Mouse (Mus musculus): ENCODE measurements around the gene Tbc1d10a. TPM values are rescaled to one million over a fixed set of nuclear protein-coding genes. Genes with fewer than 3 reads are reported as not detected.

The Tbc1d10a gene
- polyA plus RNA-seq, 1 experiment from 2014 or later: 34.0 TPM

GRCm38 (mm10) chr11:4207655-4208054 is 21.1 kb downstream of the Tbc1d10a start:
- H3K4me2 ChIP-seq (ENCODE audit: low read depth, low read length): no peak overlapping the region
- 91% methylated on average over 9 of the region's 9 CpGs for WGBS
- no peaks in the 10 kb centered on the region for H3K27me3 ChIP-seq (replicated peaks; ENCODE audit: control insufficient read depth, insufficient read depth, low read length)
- peaks cover 5% of the 10 kb centered on the region; the same call in 1 of the 2 replicates for H3K36me3 ChIP-seq (ENCODE audit: control insufficient read depth, insufficient read depth, low read length)
- no peak overlapping the region for H3K4me3 ChIP-seq (ENCODE audit: low read length)
- H3K4me1 ChIP-seq (ENCODE audit: control insufficient read depth, insufficient read depth, low read length): 0 out of 2 replicates have a peak, but pooled peaks cover 5% of the 10 kb centered on the region
- ATAC-seq: no peak
- H3K27ac ChIP-seq (ENCODE audit: low read length): no peak overlapping the region
- H3K9me3 ChIP-seq (ENCODE audit: control insufficient read depth, low read length): no peaks in the 10 kb centered on the region
- no peak overlapping the region for H3K9ac ChIP-seq (ENCODE audit: low read depth, low read length)

GRCm38 (mm10) chr11:4209556-4209955 is 23.0 kb downstream of the Tbc1d10a start:
- Histone ChIP-seq H3K36me3 (ENCODE audit: control insufficient read depth, insufficient read depth, low read length) (peaks cover 8% of the 10 kb centered on the region; the same call in 1 of the 2 replicates), H3K4me3 (ENCODE audit: low read length) (no peak overlapping the region), H3K27me3 (replicated peaks; ENCODE audit: control insufficient read depth, insufficient read depth, low read length) (no peaks in the 10 kb centered on the region), H3K9me3 (ENCODE audit: control insufficient read depth, low read length) (no peaks in the 10 kb centered on the region), H3K4me1 (ENCODE audit: control insufficient read depth, insufficient read depth, low read length) (no peaks in the 10 kb centered on the region), H3K4me2 (ENCODE audit: low read depth, low read length) (no peak overlapping the region), H3K27ac (ENCODE audit: low read length) (no peak overlapping the region), H3K9ac (ENCODE audit: low read depth, low read length) (no peak overlapping the region)
- 80% methylated on average over 5 of the region's 5 CpGs for WGBS
- ATAC-seq: no peak

GRCm38 (mm10) chr11:4210786-4211185 is 24.2 kb downstream of the Tbc1d10a start:
- ATAC-seq: no peak
- 57% methylated on average over 1 of the region's 1 CpGs for WGBS
- no peaks in the 10 kb centered on the region for H3K9me3 ChIP-seq (ENCODE audit: control insufficient read depth, low read length)

GRCm38 (mm10) chr11:4213107-4213506 is 26.5 kb downstream of the Tbc1d10a start:
- Histone ChIP-seq H3K4me1 (ENCODE audit: control insufficient read depth, insufficient read depth, low read length) (peaks cover 4% of the 10 kb centered on the region; the same call in 1 of the 2 replicates), H3K36me3 (ENCODE audit: control insufficient read depth, insufficient read depth, low read length) (peaks cover 9% of the 10 kb centered on the region; the same call in 1 of the 2 replicates), H3K27ac (ENCODE audit: low read length) (no peak overlapping the region), H3K4me2 (ENCODE audit: low read depth, low read length) (no peak overlapping the region), H3K9ac (ENCODE audit: low read depth, low read length) (no peak overlapping the region), H3K27me3 (replicated peaks; ENCODE audit: control insufficient read depth, insufficient read depth, low read length) (no peaks in the 10 kb centered on the region), H3K4me3 (ENCODE audit: low read length) (no peak overlapping the region), H3K9me3 (ENCODE audit: control insufficient read depth, low read length) (no peaks in the 10 kb centered on the region)
- no peak for ATAC-seq
- WGBS: 87% methylated on average over 10 of the region's 10 CpGs

More at GRCm38 (mm10) chr11:4210786-4211185, 24.2 kb downstream of the Tbc1d10a start:
- H3K9ac ChIP-seq (ENCODE audit: low read depth, low read length): no peak overlapping the region
- no peak overlapping the region for H3K4me3 ChIP-seq (ENCODE audit: low read length)
- H3K4me2 ChIP-seq (ENCODE audit: low read depth, low read length): no peak overlapping the region
- peaks cover 14% of the 10 kb centered on the region; the same call in 1 of the 2 replicates for H3K36me3 ChIP-seq (ENCODE audit: control insufficient read depth, insufficient read depth, low read length)
- no peaks in the 10 kb centered on the region; the same call in 1 of the 2 replicates for H3K4me1 ChIP-seq (ENCODE audit: control insufficient read depth, insufficient read depth, low read length)
- H3K27ac ChIP-seq (ENCODE audit: low read length): no peak overlapping the region
- H3K27me3 ChIP-seq (replicated peaks; ENCODE audit: control insufficient read depth, insufficient read depth, low read length): no peaks in the 10 kb centered on the region

- H3K4me1 ChIP-seq (ENCODE audit: control insufficient read depth, insufficient read depth, low read length): peaks cover 4% of the 10 kb centered on the region; the same call in 1 of the 2 replicates
- H3K27me3 ChIP-seq (replicated peaks; ENCODE audit: control insufficient read depth, insufficient read depth, low read length): no peaks in the 10 kb centered on the region
- H3K4me3 ChIP-seq (ENCODE audit: low read length): no peak overlapping the region
- no peak overlapping the region for H3K9ac ChIP-seq (ENCODE audit: low read depth, low read length)
- no peak overlapping the region for H3K4me2 ChIP-seq (ENCODE audit: low read depth, low read length)
- H3K36me3 ChIP-seq (ENCODE audit: control insufficient read depth, insufficient read depth, low read length): peaks cover 9% of the 10 kb centered on the region; the same call in 1 of the 2 replicates
- ATAC-seq: no peak
- no peaks in the 10 kb centered on the region for H3K9me3 ChIP-seq (ENCODE audit: control insufficient read depth, low read length)
- no peak overlapping the region for H3K27ac ChIP-seq (ENCODE audit: low read length)
- WGBS: 95% methylated on average over 14 of the region's 14 CpGs
These were observed 28.0 kb downstream of the Tbc1d10a start for GRCm38 (mm10) chr11:4214572-4214971.

GRCm38 (mm10) chr11:4215061-4215460 is 28.5 kb downstream of the Tbc1d10a start:
- H3K36me3 ChIP-seq (ENCODE audit: control insufficient read depth, insufficient read depth, low read length): peaks cover 9% of the 10 kb centered on the region; the same call in 1 of the 2 replicates
- H3K4me2 ChIP-seq (ENCODE audit: low read depth, low read length): no peak overlapping the region
- H3K4me1 ChIP-seq (ENCODE audit: control insufficient read depth, insufficient read depth, low read length): peaks cover 4% of the 10 kb centered on the region; the same call in 1 of the 2 replicates
- WGBS: 82% methylated on average over 10 of the region's 10 CpGs
- H3K9me3 ChIP-seq (ENCODE audit: control insufficient read depth, low read length): no peaks in the 10 kb centered on the region
- H3K4me3 ChIP-seq (ENCODE audit: low read length): no peak overlapping the region
- H3K27me3 ChIP-seq (replicated peaks; ENCODE audit: control insufficient read depth, insufficient read depth, low read length): no peaks in the 10 kb centered on the region
- H3K27ac ChIP-seq (ENCODE audit: low read length): no peak overlapping the region
- no peak overlapping the region for H3K9ac ChIP-seq (ENCODE audit: low read depth, low read length)
- ATAC-seq: no peak

GRCm38 (mm10) chr11:4216248-4217000 is 29.8 kb downstream of the Tbc1d10a start:
- ATAC-seq: no peak
- H3K4me1 ChIP-seq (ENCODE audit: control insufficient read depth, insufficient read depth, low read length): peaks cover 4% of the 10 kb centered on the region; the same call in 1 of the 2 replicates
- 81% methylated on average over 9 of the region's 9 CpGs for WGBS

GRCm38 (mm10) chr11:4217914-4218629 is 31.5 kb downstream of the Tbc1d10a start, which contains the start of gene Castor1:
Castor1 (plus strand) TSS chr11:4218225.
- peak; percentile 90 for ATAC-seq
- H3K27me3 ChIP-seq (replicated peaks; ENCODE audit: control insufficient read depth, insufficient read depth, low read length): no peaks in the 10 kb centered on the region
- H3K4me2 ChIP-seq (ENCODE audit: low read depth, low read length): peak within 1 kb of the TSS; percentile 96
- peak within 1 kb of the TSS; percentile 70 for H3K9ac ChIP-seq (ENCODE audit: low read depth, low read length)
- H3K27ac ChIP-seq (ENCODE audit: low read length): no peak within 1 kb of the TSS
- H3K9me3 ChIP-seq (ENCODE audit: control insufficient read depth, low read length): no peaks in the 10 kb centered on the region
- H3K4me1 ChIP-seq (ENCODE audit: control insufficient read depth, insufficient read depth, low read length): peaks cover 4% of the 10 kb centered on the region; the same call in 1 of the 2 replicates
- 2% methylated on average over 56 of the region's 56 CpGs for WGBS
- peaks cover 9% of the 10 kb centered on the region; the same call in 1 of the 2 replicates for H3K36me3 ChIP-seq (ENCODE audit: control insufficient read depth, insufficient read depth, low read length)
- peak within 1 kb of the TSS; percentile 60 for H3K4me3 ChIP-seq (ENCODE audit: low read length)

More at GRCm38 (mm10) chr11:4216248-4217000, 29.8 kb downstream of the Tbc1d10a start:
- peaks cover 9% of the 10 kb centered on the region; the same call in 1 of the 2 replicates for H3K36me3 ChIP-seq (ENCODE audit: control insufficient read depth, insufficient read depth, low read length)
- H3K4me2 ChIP-seq (ENCODE audit: low read depth, low read length): no peak overlapping the region
- H3K9me3 ChIP-seq (ENCODE audit: control insufficient read depth, low read length): no peaks in the 10 kb centered on the region
- no peak overlapping the region; the same call in 1 of the 2 replicates for H3K9ac ChIP-seq (ENCODE audit: low read depth, low read length)
- H3K27me3 ChIP-seq (replicated peaks; ENCODE audit: control insufficient read depth, insufficient read depth, low read length): no peaks in the 10 kb centered on the region
- no peak overlapping the region for H3K4me3 ChIP-seq (ENCODE audit: low read length)
- peak overlapping the region; percentile 35 for H3K27ac ChIP-seq (ENCODE audit: low read length)

GRCm38 (mm10) chr11:4218637-4219036 is 32.0 kb downstream of the Tbc1d10a start:
- Histone ChIP-seq H3K27me3 (replicated peaks; ENCODE audit: control insufficient read depth, insufficient read depth, low read length) (no peaks in the 10 kb centered on the region), H3K4me2 (ENCODE audit: low read depth, low read length) (peak overlapping the region; percentile 96), H3K36me3 (ENCODE audit: control insufficient read depth, insufficient read depth, low read length) (peaks cover 9% of the 10 kb centered on the region; the same call in 1 of the 2 replicates), H3K9me3 (ENCODE audit: control insufficient read depth, low read length) (no peaks in the 10 kb centered on the region), H3K4me3 (ENCODE audit: low read length) (peak overlapping the region; percentile 60), H3K4me1 (ENCODE audit: control insufficient read depth, insufficient read depth, low read length) (peaks cover 6% of the 10 kb centered on the region; the same call in 1 of the 2 replicates), H3K9ac (ENCODE audit: low read depth, low read length) (peak overlapping the region; percentile 70), H3K27ac (ENCODE audit: low read length) (no peak overlapping the region)
- WGBS: 13% methylated on average over 6 of the region's 6 CpGs
- ATAC-seq: no peak; the same call in 1 of the 2 replicates
